Mouse (Mus musculus) C2C12 (cell line): ENCODE results near the gene Phactr1.

Experiments
- CEBPB ChIP-seq: IDR thresholded peaks from one replicate; pipeline ENCODE4 v1.6.1; 2011; ENCODE audit warnings: low read depth, mild to moderate bottlenecking, control low read depth, moderate library complexity
- CTCF ChIP-seq: IDR thresholded peaks from one replicate; pipeline ENCODE4 v1.5.1; 2011; ENCODE audit not compliant: control insufficient read depth, insufficient read depth, insufficient read length
- FOSL1 ChIP-seq: IDR thresholded peaks from one replicate; pipeline ENCODE4 v1.8.0; 2011; ENCODE audit warnings: mild to moderate bottlenecking, low read length; ENCODE audit not compliant: poor library complexity, insufficient read depth, severe bottlenecking
- MAX ChIP-seq: IDR thresholded peaks from one replicate; pipeline ENCODE4 v1.6.1; 2011; ENCODE audit warnings: mild to moderate bottlenecking, control low read depth
- MYOD1 ChIP-seq: IDR thresholded peaks from one replicate; pipeline ENCODE4 v1.6.1; 2011; ENCODE audit warnings: low read depth; ENCODE audit not compliant: control insufficient read depth, insufficient read length
- MYOG ChIP-seq: IDR thresholded peaks from one replicate; pipeline ENCODE4 v1.6.1; 2011; ENCODE audit not compliant: control insufficient read depth, insufficient read length; ENCODE audit errors: extremely low read depth
- USF1 ChIP-seq: IDR thresholded peaks from one replicate; pipeline ENCODE4 v1.6.1; 2011; ENCODE audit warnings: low read depth, mild to moderate bottlenecking, control low read depth, moderate library complexity

- TF ChIP-seq CEBPB (no peak), CTCF (no peak), MAX (no peak), USF1 (no peak), MYOD1 (no peak), FOSL1 (no peak), MYOG (no peak)
Observed at GRCm38 (mm10) chr13:43070971-43071370, 390.5 kb downstream of the Phactr1 start.
